Mouse (Mus musculus) CH12.LX (cell line): ENCODE results near the gene Ate1.

Experiments used
- CHD1 ChIP-seq: IDR thresholded peaks from 2 replicates; pipeline ENCODE4 v1.6.1; 2012; ENCODE audit warnings: low read depth, low read length, improper control_type of control experiment, inconsistent platforms
- CTCF ChIP-seq, 2 experiments: IDR thresholded peaks in 1 of 2; conservative IDR thresholded peaks in 1 of 2; 2 replicates each; pipeline ENCODE4 v1.5.1; 2011 to 2012; ENCODE audit warnings: low read depth in 2 of 2, low read length in 2 of 2, improper control_type of control experiment in 1 of 2, inconsistent platforms in 1 of 2, mild to moderate bottlenecking in 1 of 2, moderate library complexity in 1 of 2
- EP300 ChIP-seq: IDR thresholded peaks from 2 replicates; pipeline ENCODE4 v1.6.1; 2011; ENCODE audit warnings: low read length, improper control_type of control experiment
- IRF4 ChIP-seq: IDR thresholded peaks from 2 replicates; pipeline ENCODE4 v1.6.1; 2014; ENCODE audit warnings: low read depth, mild to moderate bottlenecking, inconsistent platforms, low read length, improper control_type of control experiment
- KAT2A ChIP-seq: IDR thresholded peaks from 2 replicates; pipeline ENCODE4 v1.6.1; 2012; ENCODE audit warnings: low read length, improper control_type of control experiment, inconsistent platforms; ENCODE audit not compliant: insufficient replicate concordance
- MAX ChIP-seq: IDR thresholded peaks from 2 replicates; pipeline ENCODE4 v1.6.1; 2011; ENCODE audit warnings: low read length, improper control_type of control experiment
- MXI1 ChIP-seq: IDR thresholded peaks from 2 replicates; pipeline ENCODE4 v1.6.1; 2011; ENCODE audit warnings: mild to moderate bottlenecking, low read depth, low read length, improper control_type of control experiment
- MYC ChIP-seq: IDR thresholded peaks from 2 replicates; pipeline ENCODE4 v1.6.1; 2011; ENCODE audit warnings: low read depth, mild to moderate bottlenecking, improper control_type of control experiment, low read length
- POLR2A ChIP-seq: IDR thresholded peaks from 2 replicates; pipeline ENCODE4 v1.6.1; 2011; ENCODE audit warnings: low read depth, mild to moderate bottlenecking, improper control_type of control experiment, low read length
- TCF12 ChIP-seq: IDR thresholded peaks from 2 replicates; pipeline ENCODE4 v1.6.1; 2014; ENCODE audit warnings: low read depth, mild to moderate bottlenecking, inconsistent platforms, low read length, improper control_type of control experiment
- USF1 ChIP-seq: IDR thresholded peaks from 2 replicates; pipeline ENCODE4 v1.6.1; 2014; ENCODE audit warnings: low read depth, mild to moderate bottlenecking, inconsistent platforms, low read length, improper control_type of control experiment
- ZNF384 ChIP-seq: IDR thresholded peaks from 2 replicates; pipeline ENCODE4 v1.6.1; 2012; ENCODE audit warnings: low read depth, low read length, improper control_type of control experiment, inconsistent platforms

DNA sequence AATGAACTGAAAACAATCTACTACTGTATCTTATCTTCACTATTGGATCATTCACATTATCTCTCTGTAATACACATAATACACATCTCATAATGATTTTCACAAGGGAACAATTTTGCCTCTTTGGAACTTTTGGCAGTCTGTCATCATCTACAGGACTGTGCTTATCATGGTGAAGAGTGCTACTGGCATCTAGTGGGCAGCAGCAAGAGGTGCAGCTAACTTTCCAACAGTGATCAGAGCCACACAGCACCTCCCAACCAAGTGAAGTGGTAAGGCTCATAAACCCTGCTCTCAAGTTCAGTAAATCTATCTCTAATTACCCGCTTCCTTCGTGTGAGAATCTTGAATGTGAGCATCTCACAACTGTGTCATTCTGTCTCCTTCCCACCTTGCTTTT, 44.2 kb downstream of the Ate1 start:
- TF ChIP-seq CTCF (conservative IDR thresholded peaks at IDR 0.05 in 1 of 2, IDR thresholded peaks at IDR 0.05 in 1 of 2; ENCODE audit: low read depth in 2 of 2, low read length in 2 of 2) (peak; percentile 82 to 84), POLR2A (no peak), MXI1 (no peak), EP300 (no peak), CHD1 (no peak), ZNF384 (no peak), TCF12 (no peak), IRF4 (no peak), KAT2A (no peak), MYC (no peak), MAX (no peak), USF1 (no peak)
